Mouse (Mus musculus) E14TG2a.4 (cell line): ENCODE measurements around the gene Tlcd1.

ENCODE experiments used
- CTCF ChIP-seq: conservative IDR thresholded peaks from 2 replicates; pipeline ENCODE4 v1.5.1; 2014; ENCODE audit warnings: low read length
- POU5F1 ChIP-seq: IDR thresholded peaks from 2 replicates; pipeline ENCODE4 v1.6.1; 2014; ENCODE audit warnings: low read length, borderline replicate concordance

DNA sequence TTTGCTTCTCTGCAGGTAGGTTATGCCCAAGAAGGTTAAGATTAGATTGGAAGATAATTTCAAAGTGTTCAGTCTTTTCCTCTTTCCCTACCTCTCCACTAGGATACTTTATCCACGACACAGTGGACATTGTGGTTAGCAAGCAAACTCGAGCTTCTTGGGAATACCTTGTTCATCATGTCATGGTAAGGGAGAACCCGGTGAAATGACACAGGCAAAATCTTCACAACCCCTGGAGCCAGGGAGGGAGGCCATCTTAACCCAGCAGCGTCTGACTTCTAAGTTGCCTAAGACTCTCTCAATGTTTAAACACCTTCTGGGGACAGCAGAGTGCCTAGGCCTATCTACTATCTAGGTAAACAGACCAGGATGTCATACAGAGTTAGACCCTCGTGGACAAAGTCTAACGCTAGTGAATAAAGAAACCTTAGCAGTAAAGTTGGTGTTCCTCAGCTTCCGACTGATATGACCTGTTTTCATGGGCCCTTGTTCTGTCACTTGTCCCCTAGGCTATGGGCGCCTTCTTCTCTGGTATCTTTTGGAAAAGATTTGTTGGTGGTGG, 3.0 kb downstream of the Tlcd1 start:
- TF ChIP-seq CTCF, result no peak
- TF ChIP-seq POU5F1, result no peak
